Mouse (Mus musculus) WW6 (cell line): ENCODE results near the gene Rai14.

Experiments used
- DNase-seq: peaks from one replicate; pipeline ENCODE4 v3.0.0-alpha.2; 2013; ENCODE audit warnings: low read depth, low spot score

Gene Rai14

DNA sequence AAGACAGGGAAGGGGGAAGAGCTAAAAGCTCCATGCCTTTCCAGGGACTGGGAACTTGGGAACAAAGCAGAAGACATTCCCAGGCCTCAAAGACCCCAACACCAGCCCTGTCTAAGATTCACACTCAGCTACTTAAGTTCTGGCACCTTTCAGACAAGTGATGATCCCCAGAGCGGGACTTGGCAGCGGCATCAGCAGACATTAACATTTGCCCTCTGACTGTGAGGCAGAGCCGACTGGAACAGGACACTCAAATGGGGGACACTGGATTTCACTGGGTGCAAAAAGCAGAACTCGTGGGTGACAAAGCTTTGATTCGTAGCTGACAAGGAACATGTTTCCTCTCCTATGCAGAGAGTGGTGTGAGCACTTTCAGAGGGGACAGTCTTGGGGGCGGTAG is 98.4 kb downstream of the Rai14 start:
- DNase-seq: no peak

DNA sequence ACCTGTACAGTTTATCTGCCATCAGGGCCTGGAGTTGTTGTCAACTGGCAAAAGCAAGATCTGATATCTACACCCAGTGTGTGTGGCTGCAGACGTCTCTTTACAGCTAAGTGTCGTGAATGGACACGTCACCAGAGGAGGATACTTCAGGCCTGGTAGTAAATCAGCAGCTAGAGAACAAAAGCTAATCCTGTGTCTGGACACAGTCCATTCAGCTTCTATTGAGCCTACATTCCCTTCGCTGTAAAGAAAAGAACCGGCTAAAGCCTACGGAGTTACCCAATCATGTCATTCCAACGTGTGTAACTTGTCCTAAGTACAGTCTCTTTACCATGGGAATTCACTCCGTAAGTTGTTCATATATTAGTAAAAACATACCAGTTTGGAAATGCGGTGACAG is 103.4 kb downstream of the Rai14 start:
- no peak for DNase-seq

DNA sequence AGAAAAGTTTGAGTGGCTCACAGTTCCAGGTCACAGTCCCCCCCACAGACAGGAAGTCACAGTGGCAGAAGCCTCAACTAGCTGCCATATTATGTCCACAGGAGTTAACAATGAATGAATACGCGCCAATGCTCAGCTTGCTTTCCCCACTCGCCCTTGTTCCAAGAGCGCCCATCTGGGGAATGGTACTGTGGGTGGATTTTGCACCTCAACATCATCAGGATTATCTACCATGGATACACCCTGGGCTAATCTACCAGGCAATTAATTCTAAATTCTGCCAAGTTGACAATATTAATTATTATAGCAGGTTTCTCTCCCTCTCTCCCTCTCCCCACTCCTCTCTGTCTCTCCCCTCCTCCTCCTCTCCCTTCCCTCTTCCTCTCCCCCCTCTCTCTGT is 105.3 kb downstream of the Rai14 start:
- DNase-seq: no peak

DNA sequence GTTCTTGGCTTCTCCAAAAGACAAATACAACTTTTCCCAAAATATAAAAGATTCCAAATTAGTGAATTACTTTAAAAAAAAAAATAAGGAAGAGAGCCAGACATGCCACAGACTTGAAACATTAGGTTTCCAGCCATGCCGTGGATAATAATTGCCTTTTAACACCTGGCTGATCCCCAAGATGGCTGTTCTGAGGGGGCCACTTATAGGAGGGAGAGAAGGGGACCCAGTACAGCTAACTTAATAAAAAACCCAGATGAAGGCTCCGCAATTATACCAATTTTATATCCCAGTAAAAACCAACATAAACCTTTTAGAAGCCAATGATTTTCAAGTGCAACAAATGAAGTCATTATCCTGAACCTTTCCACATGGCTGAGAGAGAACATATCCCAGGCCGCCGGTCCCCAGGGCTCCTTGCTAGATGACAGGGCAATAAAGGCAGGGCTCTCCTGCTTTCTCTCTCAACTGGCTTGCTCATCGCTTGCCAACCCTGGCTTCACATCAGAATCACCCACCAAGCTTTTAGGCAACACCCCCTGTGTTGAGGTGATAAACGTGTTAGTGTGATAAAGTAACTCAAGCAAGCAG is 105.8 kb downstream of the Rai14 start:
- DNase-seq: no peak

DNA sequence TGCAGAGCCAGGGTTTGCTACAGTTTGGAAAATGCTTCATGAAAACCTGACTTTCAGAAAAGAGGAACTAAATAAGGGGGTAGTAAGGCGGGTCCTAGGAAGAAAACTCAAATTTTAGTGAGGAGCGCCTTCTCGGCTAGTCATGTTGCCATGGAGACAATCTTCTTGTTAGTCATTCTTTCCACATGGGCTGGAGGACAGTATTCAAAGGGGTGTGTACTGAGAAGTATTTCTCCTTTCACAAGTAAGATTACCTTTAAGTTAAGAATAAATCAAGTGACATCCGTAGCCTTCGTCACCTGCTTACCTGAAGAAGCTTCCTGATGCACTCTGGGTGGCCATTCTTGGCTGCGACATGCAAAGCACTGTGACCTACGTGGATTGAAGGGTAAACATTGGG is 115.0 kb downstream of the Rai14 start:
- no peak for DNase-seq

DNA sequence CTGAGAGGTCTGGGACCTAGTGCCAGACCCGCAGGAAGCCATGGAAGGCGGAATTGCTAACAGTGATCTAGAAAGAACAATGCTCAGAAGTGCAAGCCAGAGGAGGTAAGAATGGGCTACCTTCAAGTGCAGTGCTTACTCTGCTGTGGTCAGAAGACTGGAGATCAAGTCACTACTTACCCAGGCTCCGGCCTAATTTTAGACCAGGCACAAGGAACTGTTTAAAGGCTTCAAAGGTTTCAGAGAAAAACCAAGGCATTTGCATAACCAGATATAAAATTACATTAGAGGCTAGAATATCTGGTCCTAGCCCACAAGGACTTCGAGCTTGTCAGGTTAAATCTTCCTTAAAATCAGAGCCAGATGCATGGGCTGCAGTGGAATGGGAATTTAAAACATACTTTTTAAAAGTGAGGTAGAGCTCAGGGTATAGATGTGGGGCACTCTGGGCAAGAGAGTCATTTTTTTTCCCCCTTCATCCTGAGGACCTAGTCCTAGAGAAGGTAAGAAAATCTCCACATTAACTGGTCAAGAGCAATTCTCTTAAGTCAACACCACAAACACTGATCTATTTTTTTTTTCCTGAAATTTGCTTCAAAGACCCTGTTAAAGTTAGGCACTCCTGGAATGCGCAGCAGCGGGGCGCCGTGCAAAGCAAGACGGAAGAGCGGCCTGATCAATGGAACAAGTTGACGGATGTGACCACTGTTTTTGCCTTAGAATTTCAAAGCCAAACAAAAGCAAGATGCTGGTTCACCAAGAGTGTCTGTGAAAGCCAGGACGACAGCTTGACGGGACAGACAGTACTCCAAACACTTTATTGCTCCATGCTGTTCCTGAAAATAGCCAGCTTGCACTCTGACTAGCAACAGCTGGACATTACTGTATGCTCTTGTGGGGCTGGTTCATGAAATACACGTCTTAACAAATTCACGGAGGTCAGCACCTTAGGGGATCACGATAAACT is 115.9 kb downstream of the Rai14 start:
- DNase-seq: no peak

DNA sequence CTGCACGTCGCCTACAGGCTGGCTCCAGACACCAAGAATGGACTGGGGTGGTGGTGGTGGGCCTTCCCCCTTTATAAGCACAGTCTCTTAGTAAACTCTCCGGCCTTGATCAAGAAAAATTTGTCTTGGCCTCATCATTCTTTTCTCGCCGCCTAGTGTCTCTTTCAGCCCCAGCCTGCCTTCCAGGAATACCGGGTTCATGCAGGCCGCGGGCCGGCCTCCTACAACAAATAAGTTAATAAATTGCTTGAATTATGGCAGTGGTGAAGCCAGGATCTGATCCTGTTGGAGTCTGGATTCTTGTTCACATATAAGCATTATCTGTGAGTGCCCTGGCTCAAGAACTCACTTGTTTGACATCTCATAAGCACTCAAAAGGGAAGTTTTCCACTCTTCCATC is 117.6 kb downstream of the Rai14 start:
- no peak for DNase-seq

DNA sequence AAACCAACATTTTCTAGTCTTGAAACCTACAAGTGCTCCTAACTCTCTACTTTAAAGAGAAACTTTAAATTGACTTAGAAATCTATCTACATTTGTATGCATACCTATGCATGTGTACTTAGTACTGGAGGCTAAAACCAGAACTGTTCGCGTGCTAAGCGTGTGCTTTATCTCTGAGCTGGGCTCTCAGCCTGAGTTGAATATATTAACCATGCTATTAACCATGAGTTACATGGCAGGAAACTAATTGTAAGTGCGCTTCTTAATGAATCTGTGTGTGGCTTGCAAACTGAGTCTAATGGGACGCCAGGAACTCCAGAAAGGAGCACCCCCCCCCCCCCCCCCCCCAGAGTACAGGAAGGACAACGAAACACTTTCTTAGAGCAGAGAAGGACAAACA is 119.0 kb downstream of the Rai14 start:
- DNase-seq: no peak

DNA sequence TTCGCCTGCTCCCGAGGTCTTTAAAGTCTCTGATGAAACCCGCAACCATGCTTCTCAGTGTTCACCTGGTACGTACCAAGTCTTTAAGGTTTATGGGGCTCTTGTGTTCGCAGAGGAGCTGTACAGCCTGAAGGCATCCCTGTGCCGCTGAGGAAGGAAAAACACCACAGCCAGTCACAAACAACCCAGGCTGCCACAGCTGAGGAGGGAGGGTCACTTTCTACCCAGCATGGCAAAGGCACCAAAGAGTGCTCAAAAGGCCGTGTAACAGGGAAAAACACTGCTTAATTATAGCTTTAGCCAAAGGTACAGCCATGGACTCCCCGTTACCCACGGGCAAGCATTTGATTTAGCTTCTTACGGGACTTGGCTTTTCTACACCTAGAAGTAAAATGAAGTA is 119.5 kb downstream of the Rai14 start:
- no peak for DNase-seq

DNA sequence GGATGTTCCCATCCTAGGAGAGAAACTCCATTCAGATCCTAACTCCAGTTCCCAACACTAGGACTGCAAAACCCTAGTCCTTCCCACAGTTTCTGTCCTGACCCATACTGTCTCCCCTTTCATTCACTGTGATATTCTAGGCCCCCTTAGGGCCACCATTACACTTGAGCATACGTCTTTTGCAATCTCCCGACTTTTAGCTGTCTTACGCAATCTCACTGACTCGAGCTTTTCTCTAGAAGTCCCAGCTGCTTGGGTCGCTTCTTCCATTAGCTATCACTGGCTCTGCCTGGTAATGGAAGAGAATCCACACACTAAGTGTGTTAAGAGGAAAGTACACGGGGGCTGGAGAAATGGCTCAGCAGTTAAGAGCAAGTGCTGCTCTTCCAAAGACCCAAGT is 121.3 kb downstream of the Rai14 start:
- DNase-seq: no peak

DNA sequence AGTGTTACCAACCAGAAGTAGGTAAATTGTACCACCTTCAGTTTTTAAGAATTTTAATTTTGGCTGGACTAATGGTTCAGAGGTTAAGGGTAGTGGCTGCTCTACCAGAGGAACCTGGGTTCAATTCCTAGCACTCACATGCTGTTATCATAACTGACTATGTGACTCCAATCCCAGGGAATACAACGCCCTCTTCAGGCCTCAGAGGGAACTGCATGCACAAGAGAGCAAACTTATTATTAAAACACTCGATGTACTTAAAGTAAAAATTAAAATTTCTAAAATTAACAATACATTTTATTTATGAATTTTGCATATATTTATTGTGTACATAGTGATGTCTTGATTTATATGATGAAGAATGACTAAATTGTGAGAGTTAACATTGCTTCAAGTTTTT is 127.9 kb downstream of the Rai14 start:
- no peak for DNase-seq

DNA sequence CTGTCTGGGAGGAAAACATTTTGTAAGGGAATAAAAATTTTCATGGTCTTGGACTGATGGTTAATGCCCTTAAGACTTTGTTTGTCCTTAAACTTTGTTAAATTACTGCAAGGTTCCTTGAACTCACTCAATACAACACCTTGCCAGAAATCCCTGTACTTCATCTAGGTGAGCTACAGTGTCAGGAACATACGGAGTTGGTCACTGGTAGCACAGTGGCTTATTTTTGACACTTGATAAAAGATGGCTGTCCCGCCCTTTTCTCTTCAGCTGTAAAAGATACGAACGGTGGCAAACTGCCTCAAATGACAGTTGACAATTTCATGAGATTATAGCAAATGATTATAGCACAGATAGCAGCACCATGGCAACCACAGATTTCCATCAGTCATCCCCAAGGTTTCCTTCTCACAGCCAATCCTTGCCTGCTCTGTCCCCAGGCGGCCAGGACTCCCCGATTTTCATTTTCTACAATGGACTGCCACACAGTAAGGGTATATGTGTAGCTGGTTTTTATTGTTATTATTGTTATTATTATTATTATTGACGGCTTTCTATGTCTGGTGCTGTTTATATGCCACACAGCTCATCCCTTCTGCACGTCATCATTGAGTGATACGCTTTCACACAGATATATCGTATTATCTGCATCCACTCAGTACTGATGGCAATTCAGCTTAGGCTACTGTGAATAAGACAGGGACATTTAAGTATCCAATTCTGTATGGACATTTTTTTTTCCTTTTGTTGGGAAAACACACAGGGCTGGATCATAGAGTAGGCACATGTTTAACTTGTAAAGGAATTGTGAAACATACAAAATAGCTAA is 129.9 kb downstream of the Rai14 start:
- no peak for DNase-seq

DNA sequence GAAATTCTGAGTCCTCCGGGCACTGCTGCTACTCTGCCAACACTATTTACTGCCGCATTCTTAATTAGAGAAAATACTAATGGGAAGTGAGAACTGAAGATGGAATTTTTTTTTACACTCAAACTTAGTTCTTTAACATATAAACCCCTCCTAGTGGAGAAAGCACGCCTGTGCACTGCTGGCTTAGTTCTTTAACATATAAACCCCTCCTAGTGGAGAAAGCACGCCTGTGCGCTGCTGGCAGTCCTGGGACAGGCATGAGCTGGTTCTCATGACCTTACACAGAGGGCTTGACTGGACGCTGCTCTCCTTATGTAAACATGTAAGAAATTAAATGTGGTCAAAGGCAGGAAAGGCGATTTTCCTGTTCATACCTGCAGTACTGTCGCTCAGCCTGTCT is 131.0 kb downstream of the Rai14 start:
- peak; percentile 40 for DNase-seq

DNA sequence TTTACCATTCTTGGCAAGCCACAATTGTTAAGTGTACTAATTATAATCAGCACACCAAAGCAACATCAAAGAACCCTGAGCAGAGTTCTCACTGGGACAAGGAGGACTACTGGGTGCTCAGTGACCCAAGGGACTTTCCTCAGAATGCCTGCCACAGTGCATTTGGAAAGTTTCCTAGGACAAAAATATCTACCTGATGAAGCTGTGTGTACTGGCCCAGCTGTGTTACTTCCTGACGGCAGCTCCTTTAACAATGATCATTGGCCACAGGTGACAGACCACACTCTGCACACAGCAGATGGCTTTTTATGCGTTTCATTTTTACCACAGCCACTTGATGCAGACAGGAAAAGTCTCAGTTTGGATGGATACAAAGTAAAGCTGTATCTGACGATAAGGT is 135.3 kb downstream of the Rai14 start:
- DNase-seq: no peak

DNA sequence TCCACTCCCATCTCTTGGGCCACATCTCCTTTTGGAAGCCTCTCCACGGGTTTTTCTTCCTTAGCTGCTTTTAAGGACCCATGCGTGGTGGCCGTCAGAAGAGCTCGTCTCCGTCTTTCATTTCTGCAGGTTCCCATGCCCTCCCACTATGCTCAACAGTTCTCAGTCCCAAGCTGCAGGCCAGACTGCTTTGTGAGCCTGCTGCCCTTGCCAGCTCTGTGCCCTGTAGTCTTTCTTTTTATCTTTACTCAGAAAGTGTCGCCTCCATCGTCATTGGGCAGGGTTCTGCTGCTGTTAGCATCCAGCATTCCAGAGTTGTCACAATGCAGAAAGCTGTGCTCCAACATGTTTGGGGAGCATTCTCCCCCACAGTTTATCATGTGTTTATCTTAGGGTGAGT is 147.9 kb downstream of the Rai14 start:
- DNase-seq: no peak

DNA sequence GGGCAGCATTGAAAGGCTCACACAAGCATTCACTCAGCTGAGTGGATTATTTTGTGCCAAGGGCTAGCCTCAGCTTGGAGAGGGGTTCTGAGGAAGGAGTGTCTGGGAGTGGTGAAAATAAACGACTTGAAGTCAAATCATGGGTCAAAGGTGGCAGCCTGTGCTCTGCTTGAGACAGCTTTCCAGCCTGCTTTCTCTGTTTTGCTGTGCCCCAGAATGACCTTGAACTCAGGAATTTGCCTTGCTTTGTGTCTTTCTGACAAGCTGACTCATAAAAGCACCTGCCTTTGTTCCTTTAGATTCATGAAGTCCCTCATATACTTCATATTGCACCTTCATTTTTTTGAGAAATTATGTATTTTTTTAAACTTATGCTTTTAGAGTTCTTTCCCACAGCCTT is 150.2 kb downstream of the Rai14 start:
- DNase-seq: no peak

DNA sequence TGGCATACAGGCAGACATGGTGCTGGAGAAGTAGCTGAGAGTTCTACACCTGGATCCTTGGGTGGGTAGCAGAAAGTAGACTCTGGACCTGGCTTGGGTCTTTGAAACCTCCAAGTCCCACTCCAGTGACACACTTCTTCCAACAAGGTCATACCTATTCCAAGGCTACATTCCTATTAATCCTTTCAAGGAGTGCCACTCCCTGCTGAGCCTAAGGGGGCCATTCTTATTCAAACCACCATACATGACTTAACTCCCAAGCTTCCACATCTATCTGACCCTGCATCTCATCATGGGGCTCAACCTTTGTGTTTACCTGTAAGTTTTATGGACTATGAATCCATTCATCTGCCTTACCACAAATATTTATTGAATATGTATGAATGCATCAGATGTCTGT is 152.1 kb downstream of the Rai14 start:
- DNase-seq: no peak

DNA sequence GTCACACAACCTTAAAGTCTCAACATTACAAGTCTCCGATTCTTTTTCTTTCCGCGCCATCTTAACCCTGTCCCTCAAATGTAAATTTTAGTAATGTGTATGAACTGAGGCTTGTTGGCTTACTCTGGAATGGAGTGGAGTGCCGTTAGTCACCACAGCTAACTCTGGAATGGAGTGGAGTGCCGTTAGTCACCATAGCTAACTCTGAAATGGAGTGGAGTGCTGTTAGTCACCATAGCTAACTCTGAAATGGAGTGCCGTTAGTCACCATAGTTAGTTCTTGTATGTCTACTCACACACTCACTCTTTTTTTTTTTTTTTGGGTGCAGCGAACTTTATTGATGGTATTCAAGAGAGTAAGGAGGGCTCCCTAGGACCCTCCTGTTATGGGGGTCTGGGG is 154.4 kb downstream of the Rai14 start:
- no peak for DNase-seq

DNA sequence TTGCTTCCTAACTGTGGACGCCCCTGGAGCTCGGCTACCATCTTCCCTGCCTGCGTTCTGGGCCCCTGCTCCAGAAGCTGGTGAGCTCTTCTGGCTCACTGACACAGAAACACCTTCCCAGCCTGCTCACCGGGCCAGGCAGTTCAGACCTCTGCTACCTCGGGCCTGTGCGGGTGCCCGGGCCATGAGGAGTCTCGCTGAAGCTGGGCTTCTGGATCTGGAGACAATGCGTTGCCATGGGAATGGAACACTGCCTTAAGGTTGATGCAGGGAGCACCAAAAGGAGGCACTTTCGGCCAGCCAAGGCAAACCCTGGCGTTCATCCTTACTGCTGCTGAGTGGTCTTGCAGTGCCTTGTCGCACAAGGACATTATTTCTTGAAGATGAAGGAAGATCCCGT is 156.0 kb downstream of the Rai14 start, which contains the start of gene Ttc23l:
TSS of gene Ttc23l (minus strand) at position 204 of the 400 bp plus-strand sequence.
- DNase-seq: no peak

DNA sequence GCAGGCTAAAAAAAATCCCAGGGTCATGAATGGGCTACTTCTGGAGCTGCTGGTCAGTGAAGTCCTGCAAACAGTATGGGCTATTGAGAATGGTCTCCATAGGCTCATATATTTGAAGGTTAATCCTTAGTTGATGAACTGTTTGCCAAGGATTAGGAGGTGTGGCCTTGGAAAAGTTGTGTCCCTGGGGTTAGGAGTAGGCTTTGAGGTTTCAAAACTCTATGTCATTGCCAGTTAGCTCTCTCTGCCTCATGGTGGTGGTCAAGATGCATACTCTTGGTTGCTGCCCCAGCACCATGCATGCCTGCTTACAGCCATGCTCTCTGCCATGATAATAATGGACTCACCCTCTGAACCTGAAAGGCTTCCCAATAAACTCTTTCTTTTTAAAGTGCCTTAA is 160.1 kb downstream of the Rai14 start:
- DNase-seq: no peak

DNA sequence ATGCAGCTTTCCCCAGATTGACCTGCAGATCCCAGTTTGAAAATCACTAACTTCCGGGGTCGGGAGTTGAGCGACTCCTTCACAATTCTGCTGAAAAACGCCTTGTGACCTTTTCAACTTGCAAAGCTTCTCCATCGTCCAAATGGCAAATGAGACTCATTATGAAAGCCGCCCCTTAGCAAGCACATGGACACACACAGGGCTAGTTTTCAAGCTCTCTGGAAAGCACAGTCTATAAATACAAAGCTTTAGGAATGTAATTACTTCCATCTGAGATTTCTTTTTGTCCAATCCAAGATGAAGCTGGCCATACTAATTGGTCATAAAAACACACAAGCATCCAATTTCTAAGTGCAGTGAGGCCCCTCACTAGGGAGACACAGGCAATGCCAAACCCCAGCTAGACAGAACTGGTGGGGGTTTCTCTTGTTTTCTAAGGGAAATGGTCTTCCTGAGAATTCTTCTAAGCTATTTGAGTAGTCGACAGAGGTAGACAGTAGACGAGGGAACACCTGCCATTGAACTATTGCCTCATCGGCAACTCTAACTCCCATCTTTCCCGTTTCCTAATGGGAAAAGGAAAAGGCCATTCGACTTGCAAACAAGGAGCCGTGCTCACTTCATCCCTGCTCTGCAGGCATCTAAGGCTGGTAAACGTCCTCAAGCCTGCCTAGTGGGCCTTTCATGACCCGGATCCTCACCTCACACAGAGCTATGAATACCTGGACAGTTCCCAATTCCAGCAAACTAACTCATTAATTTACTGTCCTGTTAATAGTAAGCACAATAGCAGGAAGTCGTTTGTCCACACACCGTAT is 173.9 kb downstream of the Rai14 start:
- DNase-seq: no peak
